Mouse (Mus musculus) heart, adult 2 months (tissue): Measurements from ENCODE around the gene Akr1a1. TPM values are rescaled to one million over a fixed set of nuclear protein-coding genes. Genes with fewer than 3 reads are reported as not detected.
A peak's percentile ranks its signal among the peaks of the same experiment; 100 is the strongest.

Experiments used
- DNase-seq, 2 experiments: peaks; one replicate each; pipeline ENCODE4 v3.0.0; 2021
- H3K27ac ChIP-seq: fragments of 200-600 bp; 2 replicates; pipeline ENCODE4 v1.8.1; 2022
- H3K27me3 ChIP-seq: fragments of 200-500 bp; 2 replicates; pipeline ENCODE4 v1.6.1; 2012; ENCODE audit warnings: mild to moderate bottlenecking, low read length, inconsistent platforms, mixed read lengths; ENCODE audit not compliant: control insufficient read depth, insufficient read depth
- H3K36me3 ChIP-seq: fragments of 200-500 bp; 2 replicates; pipeline ENCODE4 v1.6.1; 2012; ENCODE audit warnings: low read length, inconsistent platforms; ENCODE audit not compliant: control insufficient read depth, insufficient read depth
- H3K4me1 ChIP-seq: fragments of 200-500 bp; 2 replicates; pipeline ENCODE4 v1.6.1; 2011; ENCODE audit warnings: low read length; ENCODE audit not compliant: control insufficient read depth, insufficient read depth
- H3K4me3 ChIP-seq: fragments of 200-600 bp; 2 replicates; pipeline ENCODE4 v1.8.1; 2022
- H3K79me2 ChIP-seq: fragments of 200-500 bp; replicated peaks from 2 replicates; pipeline ENCODE4 v1.6.1; 2012; ENCODE audit warnings: mild to moderate bottlenecking, inconsistent platforms, low read length, moderate library complexity, mixed read lengths; ENCODE audit not compliant: control insufficient read depth, insufficient read depth
- H3K9ac ChIP-seq: fragments of 200-500 bp; 2 replicates; pipeline ENCODE4 v1.6.1; 2012; ENCODE audit warnings: low read depth, mild to moderate bottlenecking, control low read depth, inconsistent platforms, low read length, mixed read lengths
- CTCF ChIP-seq: fragments of 200-600 bp; IDR thresholded peaks from 2 replicates; pipeline ENCODE4 v1.8.1; 2022; ENCODE audit warnings: antibody characterized with exemption, mild to moderate bottlenecking, moderate library complexity
- EP300 ChIP-seq: fragments of 200-500 bp; IDR thresholded peaks from 2 replicates; pipeline ENCODE4 v1.6.1; 2011; ENCODE audit warnings: low read depth, low read length, control low read depth; ENCODE audit not compliant: insufficient read depth
- POLR2A ChIP-seq: fragments of 200-500 bp; IDR thresholded peaks from 2 replicates; pipeline ENCODE4 v1.6.1; 2011; ENCODE audit warnings: mild to moderate bottlenecking, low read depth, low read length, control low read depth; ENCODE audit not compliant: insufficient read depth
- WGBS: fragments of 180-500 bp; shearing (Covaris S2); methylation state at CpG from one replicate; pipeline ENCODE4 v1.1.7; 2018; 5-methylcytosine and 5-hydroxymethylcytosine counted together
- intact Hi-C: fragments of 180-260 bp; cut with DNase I; formaldehyde crosslinking; loops from one replicate; pipeline ENCODE4 v1.15.1; 2025
- polyA plus RNA-seq: library from polyadenylated mRNA; depleted of rRNA; stranded (reverse); fragments of >200 nt; gene quantifications from 2 replicates; pipeline ENCODE4 v1.2.3, GENCODE M21; 2012; rRNA removed
- total RNA-seq, 2 experiments: library from RNA; stranded (reverse); gene quantifications; 2 replicates each; pipeline ENCODE4 v1.2.3; 2021

The Akr1a1 gene
- total and polyA plus RNA-seq, 3 experiments, result 247 to 289 (median 281) TPM

DNA sequence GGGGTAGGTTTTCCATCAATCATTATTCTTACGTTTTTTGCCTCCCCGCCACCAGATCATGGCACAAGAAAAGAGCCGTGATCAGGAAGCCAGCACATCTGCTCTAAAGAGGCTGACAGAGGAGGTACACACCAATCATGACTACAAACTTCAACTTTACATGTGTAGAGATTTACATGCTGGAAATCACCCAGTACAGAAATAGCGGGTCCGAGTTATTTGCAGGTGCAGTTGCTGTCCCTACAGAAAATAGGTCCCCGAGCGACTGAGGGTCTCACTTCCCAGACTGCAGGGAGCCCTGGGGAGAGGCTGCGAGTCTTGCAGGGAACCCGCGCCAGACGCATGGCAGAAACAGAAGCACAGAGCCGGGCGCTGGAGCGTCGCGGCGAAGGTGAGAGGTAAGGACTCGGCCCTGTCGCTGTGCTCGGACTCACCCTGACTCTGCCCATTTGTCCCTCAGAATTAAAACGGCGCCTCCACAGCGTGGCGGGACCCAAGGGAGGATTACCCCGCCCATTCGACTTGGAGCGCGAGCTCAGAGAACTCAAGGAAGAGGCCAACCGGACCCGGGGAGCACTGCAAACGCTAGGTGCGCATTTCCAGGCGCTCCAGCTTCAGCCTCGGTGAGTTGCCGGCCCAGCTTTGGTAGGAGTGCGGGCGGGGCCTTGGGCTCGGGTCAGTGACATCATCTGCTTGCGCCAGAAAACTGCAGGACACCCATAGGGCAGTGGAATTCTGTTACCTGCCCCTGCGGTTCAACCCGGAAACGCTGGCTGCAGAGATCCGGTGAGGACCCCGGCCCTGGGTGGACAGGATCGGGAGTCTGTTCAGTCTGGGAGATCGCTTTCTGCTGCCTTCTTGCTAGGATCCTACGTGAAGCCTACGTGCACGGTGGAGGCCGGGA is 54.2 kb downstream of the Akr1a1 start:
- H3K36me3 ChIP-seq, result peaks cover 1% of the 10 kb centered on the region; the same call in 1 of the 2 replicates
- H3K79me2 ChIP-seq, result no peaks in the 10 kb centered on the region
- H3K27ac ChIP-seq, result peak overlapping the region; percentile 74
- intact Hi-C loops, result loop anchor here (5.0 kb wide), 1 partner anchor 40 kb away; the partner anchor contains the start of genes Gpbp1l1 and Tmem69
- H3K9ac ChIP-seq, result peak overlapping the region; percentile 86
- WGBS, result under 1% methylated on average over 50 of the region's 50 CpGs
- DNase-seq, result peak; percentile 89 to 92
- no peaks in the 10 kb centered on the region for H3K27me3 ChIP-seq
- H3K4me1 ChIP-seq, result peaks cover 2% of the 10 kb centered on the region; the same call in 1 of the 2 replicates
- TF ChIP-seq CTCF, result peak; percentile 34
- peak; percentile 74 for TF ChIP-seq POLR2A
- TF ChIP-seq EP300, result peak; percentile 31; the same call in 1 of the 2 replicates
- peak overlapping the region; percentile 65 for H3K4me3 ChIP-seq

DNA sequence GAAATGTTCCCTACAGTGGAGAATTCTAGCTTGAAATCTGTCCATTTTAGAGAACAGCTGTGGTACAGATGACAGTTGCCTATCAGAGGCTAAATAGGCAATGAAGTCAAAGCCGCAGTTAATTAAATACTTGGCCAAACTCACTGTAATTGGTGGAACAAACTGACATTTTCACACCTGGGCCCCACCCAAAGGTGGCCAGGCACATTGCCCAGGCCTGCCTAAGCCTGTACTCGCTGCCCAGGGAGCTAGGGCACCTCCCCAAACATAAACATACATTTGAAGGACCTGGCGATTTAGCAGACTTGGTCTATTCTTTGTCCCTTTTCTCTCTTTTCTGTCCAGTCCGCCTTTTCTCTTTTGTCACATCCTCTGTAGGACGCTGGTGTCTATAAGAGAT is 55.1 kb downstream of the Akr1a1 start, which contains the start of gene Ccdc17:
Ccdc17 (plus strand) TSS at position 276 of the 400 bp plus-strand sequence.
- peaks cover 1% of the 10 kb centered on the region; the same call in 1 of the 2 replicates for H3K36me3 ChIP-seq
- peaks cover 2% of the 10 kb centered on the region; the same call in 1 of the 2 replicates for H3K4me1 ChIP-seq
- 17% methylated on average over 5 of the region's 5 CpGs for WGBS
- intact Hi-C loops, result loop anchor here (5.0 kb wide), 1 partner anchor 39 kb away; the partner anchor contains the start of genes Gpbp1l1 and Tmem69
- peak within 1 kb of the TSS; percentile 74 for H3K27ac ChIP-seq
- H3K27me3 ChIP-seq, result no peaks in the 10 kb centered on the region
- peak in 1 of 2 experiments; percentile 3 for DNase-seq
- peak within 1 kb of the TSS; percentile 65 for H3K4me3 ChIP-seq
- no peak for TF ChIP-seq EP300
- TF ChIP-seq CTCF, result no peak
- TF ChIP-seq POLR2A, result no peak
- H3K79me2 ChIP-seq, result no peaks in the 10 kb centered on the region
- H3K9ac ChIP-seq, result peak within 1 kb of the TSS; percentile 86

- intact Hi-C loops, result loop anchor here (5.0 kb wide), 1 partner anchor 38 kb away; the partner anchor contains the start of genes Gpbp1l1 and Tmem69
- TF ChIP-seq EP300 (no peak), CTCF (no peak), POLR2A (no peak)
- Histone ChIP-seq H3K79me2 (no peaks in the 10 kb centered on the region), H3K9ac (no peak overlapping the region), H3K4me1 (peaks cover 2% of the 10 kb centered on the region; the same call in 1 of the 2 replicates), H3K27ac (no peak overlapping the region), H3K36me3 (peaks cover 1% of the 10 kb centered on the region; the same call in 1 of the 2 replicates), H3K27me3 (no peaks in the 10 kb centered on the region), H3K4me3 (no peak overlapping the region)
- WGBS, result 84% methylated on average over 8 of the region's 8 CpGs
- no peak for DNase-seq
Measured at GRCm38 (mm10) chr4:116595793-116596192, 55.7 kb downstream of the Akr1a1 start.

Other genes with a start within 250 kb of the Akr1a1 start
- gene Mast2, start 187.5 kb downstream of the Akr1a1 start, total RNA-seq, result 100 to 1,000 TPM; 108 to 136 TPM
- gene Mast2, start 187.5 kb downstream of the Akr1a1 start, polyA plus RNA-seq, result 144 and 149 TPM in 2 replicates
- gene Ipp, start 144.1 kb downstream of the Akr1a1 start, total RNA-seq, result 10 to 100 TPM; 14.8 to 15.1 TPM
- gene Ipp, start 144.1 kb downstream of the Akr1a1 start, polyA plus RNA-seq, result 3.5 and 6.9 TPM in 2 replicates
- gene Tmem69, start 95.7 kb downstream of the Akr1a1 start, total RNA-seq, result 10 to 100 TPM; 24.8 to 30.5 TPM
- gene Tmem69, start 95.7 kb downstream of the Akr1a1 start, polyA plus RNA-seq, result 12.0 and 19.1 TPM in 2 replicates
- 10 to 100 TPM; 57.9 to 65.9 TPM for gene Gpbp1l1, start 94.0 kb downstream of the Akr1a1 start, total RNA-seq
- gene Gpbp1l1, start 94.0 kb downstream of the Akr1a1 start, polyA plus RNA-seq, result 37.7 and 55.3 TPM in 2 replicates
- 1 to 10 TPM; 2.9 to 3.4 TPM for gene Ccdc17, start 55.0 kb downstream of the Akr1a1 start, total RNA-seq
- 4.5 and 8.1 TPM in 2 replicates for gene Ccdc17, start 55.0 kb downstream of the Akr1a1 start, polyA plus RNA-seq
- gene Nasp, start 23.7 kb downstream of the Akr1a1 start, total RNA-seq, result 10 to 100 TPM; 16.9 to 18.3 TPM
- 3.0 and 7.1 TPM in 2 replicates for gene Nasp, start 23.7 kb downstream of the Akr1a1 start, polyA plus RNA-seq
- gene Prdx1, start 33.9 kb upstream of the Akr1a1 start, total RNA-seq, result 100 to 1,000 TPM; 447 to 516 TPM
- 168 and 392 TPM in 2 replicates for gene Prdx1, start 33.9 kb upstream of the Akr1a1 start, polyA plus RNA-seq
- 10 to 100 TPM; 55.6 to 66.3 TPM for gene Mmachc, start 56.7 kb upstream of the Akr1a1 start, total RNA-seq
- gene Mmachc, start 56.7 kb upstream of the Akr1a1 start, polyA plus RNA-seq, result 66.8 and 95.1 TPM in 2 replicates
- gene Ccdc163, start 56.8 kb upstream of the Akr1a1 start, total RNA-seq, result 1 to 10 TPM; 4.3 to 5.5 TPM
- gene Ccdc163, start 56.8 kb upstream of the Akr1a1 start, polyA plus RNA-seq, result 17.2 and 30.9 TPM in 2 replicates
- 1 to 10 TPM; 1.6 to 2.3 TPM for gene Tesk2, start 69.3 kb upstream of the Akr1a1 start, total RNA-seq
- 1.5 and 3.0 TPM in 2 replicates for gene Tesk2, start 69.3 kb upstream of the Akr1a1 start, polyA plus RNA-seq
- gene Toe1, start 156.0 kb upstream of the Akr1a1 start, total RNA-seq, result 1 to 10 TPM; 5.7 to 8.6 TPM
- gene Toe1, start 156.0 kb upstream of the Akr1a1 start, polyA plus RNA-seq, result 12.3 and 15.3 TPM in 2 replicates
- 1 to 10 TPM; 1.2 to 1.5 TPM for gene Mutyh, start 156.0 kb upstream of the Akr1a1 start, total RNA-seq
- 3.5 and 3.7 TPM in 2 replicates for gene Mutyh, start 156.0 kb upstream of the Akr1a1 start, polyA plus RNA-seq
- 1 to 10 TPM; 3.9 to 4.8 TPM for gene Hpdl, start 170.0 kb upstream of the Akr1a1 start, total RNA-seq
- 4.0 and 4.3 TPM in 2 replicates for gene Hpdl, start 170.0 kb upstream of the Akr1a1 start, polyA plus RNA-seq
- gene Zswim5, start 225.7 kb upstream of the Akr1a1 start, total RNA-seq, result 1 to 10 TPM; 1.0 TPM
- 0.86 and 1.4 TPM in 2 replicates for gene Zswim5, start 225.7 kb upstream of the Akr1a1 start, polyA plus RNA-seq